Mouse (Mus musculus): ENCODE data around the gene Slc6a6.

Gene Slc6a6

DNA sequence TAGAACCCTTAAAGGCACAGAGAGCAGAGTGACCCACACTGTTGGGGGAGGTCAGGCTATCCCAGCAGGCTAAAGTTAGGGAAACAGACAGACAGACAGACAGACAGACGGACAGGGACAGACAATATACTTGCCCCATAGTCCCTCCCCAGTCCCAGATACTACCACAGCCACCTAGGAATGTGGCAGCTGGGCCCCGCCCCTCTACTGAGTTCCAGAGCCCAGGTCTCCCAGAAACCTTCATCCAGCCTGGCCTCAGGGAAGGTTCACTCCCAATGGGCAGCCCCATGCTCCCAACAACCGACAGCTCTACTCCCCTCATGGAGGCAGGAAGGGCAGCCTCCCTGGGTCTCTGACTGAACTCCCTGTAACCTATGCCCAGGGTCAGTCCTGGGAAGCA lies 111.8 kb downstream of the Slc6a6 start:
- no peak for DNase-seq

GRCm38 (mm10) chr6:91796064-91796463 lies 112.2 kb downstream of the Slc6a6 start:
- DNase-seq: no peak

GRCm38 (mm10) chr6:91796736-91797135 lies 112.9 kb downstream of the Slc6a6 start:
- DNase-seq: no peak

DNA sequence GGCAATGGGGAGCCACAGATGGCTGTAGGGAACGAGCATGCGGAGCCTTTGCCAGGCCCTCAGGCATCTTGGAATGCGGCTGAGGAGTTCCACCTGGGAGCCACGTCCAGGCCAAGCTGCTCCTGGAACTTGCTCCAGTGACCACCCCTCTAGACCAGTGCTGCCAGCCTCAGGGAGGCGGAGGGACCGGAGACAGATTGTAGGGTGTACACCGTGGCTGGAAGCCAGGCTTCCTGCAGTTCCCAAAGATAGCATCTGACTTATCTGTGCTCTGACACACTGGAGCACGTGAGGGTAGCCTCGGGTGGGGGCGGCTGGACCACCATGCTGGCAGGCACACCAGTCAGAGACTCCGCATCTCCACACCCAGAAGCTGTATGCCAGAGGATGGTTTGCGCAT lies 114.6 kb downstream of the Slc6a6 start:
- no peak for DNase-seq

DNA sequence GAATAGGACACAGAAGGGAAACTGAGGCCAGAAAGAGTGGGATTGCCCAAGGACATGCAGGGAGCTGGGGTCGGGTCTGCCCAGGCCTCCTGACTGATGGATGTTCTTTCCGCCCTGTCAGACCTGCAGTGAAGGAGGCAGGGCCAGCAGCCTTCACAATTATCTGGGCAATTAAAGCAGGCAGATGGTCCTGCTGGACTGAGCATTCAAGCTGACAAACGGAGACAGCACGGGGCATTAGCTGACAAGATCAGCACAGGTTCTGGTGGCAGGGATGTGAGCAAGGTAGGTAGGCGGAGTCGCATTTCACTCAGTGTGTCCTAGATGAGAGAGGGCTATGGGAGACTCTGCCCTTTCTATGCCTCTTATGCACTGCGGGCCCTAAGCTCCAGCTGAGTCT lies 120.3 kb downstream of the Slc6a6 start:
- DNase-seq: no peak

DNA sequence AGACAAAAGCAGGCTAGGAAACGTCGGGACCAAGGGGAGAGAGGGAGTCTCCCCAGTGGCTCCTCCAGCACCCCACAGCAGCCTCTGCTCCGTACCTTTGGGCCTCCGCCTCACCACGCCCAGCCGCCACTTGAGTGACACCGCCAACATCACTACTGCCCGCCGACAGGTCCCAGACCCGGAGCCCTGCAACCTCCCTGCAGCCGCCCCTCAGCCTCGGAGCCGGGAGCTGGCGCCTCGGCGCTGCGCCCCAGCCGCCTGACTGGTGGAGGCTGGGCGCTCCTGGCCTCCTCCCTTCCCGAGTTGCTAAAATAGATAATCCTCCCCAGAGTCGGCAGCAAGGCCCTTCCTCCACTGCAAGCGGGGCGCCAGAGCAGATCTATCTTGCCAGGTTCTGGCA lies 123.3 kb downstream of the Slc6a6 start:
- DNase-seq: no peak

GRCm38 (mm10) chr6:91808022-91808421 lies 124.2 kb downstream of the Slc6a6 start:
- DNase-seq: no peak

Measured in thymus, postnatal 25 days (tissue).